Mouse (Mus musculus): ENCODE data around the gene Morn1. TPM values are rescaled to one million over a fixed set of nuclear protein-coding genes. Genes with fewer than 3 reads are reported as not detected.

The Morn1 gene
- total RNA-seq, 2 experiments from 2014 or later = 1.00 to 1.9 TPM

GRCm38 (mm10) chr4:155156734-155157133 is 70.4 kb downstream of the Morn1 start:
- no peak for DNase-seq (ENCODE audit: low spot score)

DNA sequence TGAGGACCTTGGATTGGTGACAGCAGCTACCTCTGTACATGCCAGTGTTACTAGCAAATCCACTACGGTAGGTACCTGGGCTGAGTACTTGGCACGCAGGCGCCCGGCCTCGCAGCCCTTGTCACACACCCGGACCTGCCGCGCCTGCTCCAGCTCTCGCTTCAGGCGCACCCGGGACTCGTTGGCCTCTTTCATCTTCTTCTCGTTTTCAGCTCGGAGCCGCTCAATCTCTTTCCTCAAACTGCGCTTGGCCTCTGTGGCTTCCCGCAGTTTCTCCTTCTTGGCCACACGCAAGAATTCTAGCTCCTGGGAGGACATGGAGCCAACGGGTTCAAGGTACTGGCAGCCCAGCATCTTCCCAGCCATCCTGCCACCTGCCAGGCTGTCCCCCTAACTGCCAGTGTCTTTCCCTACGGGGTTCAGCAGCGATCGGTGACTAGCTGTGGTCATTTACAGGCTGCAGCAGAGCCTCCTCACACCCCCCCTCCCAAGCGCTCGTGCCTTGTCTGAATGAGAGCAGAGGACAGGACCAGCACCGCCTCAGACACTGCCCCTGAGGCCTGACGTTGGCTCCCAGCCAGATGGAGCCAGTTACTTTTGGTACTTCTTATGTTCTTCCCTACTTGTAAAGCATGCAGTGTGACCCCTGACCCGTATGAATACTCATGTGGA is 71.6 kb downstream of the Morn1 start:
- DNase-seq (ENCODE audit: low spot score) = no peak

DNA sequence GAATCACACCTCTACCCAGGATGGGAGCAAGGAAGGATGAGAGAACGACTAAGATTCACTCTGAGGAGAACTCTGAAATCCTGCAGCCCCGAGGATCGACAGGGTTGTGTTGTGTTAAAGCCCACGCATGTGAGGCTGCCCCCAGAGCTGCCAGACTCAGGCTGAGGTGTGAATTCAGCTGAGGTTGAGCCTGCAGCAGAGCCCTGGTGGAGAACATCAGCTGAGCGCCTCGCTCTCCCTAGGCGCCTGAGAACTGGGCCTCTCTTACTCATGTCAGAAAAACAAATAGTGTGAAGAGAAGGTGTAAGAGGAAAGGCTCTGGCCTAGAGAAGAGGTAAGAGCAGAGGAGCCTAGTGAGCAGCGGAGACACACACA is 72.2 kb downstream of the Morn1 start:
- no peak for DNase-seq (ENCODE audit: low spot score)

DNA sequence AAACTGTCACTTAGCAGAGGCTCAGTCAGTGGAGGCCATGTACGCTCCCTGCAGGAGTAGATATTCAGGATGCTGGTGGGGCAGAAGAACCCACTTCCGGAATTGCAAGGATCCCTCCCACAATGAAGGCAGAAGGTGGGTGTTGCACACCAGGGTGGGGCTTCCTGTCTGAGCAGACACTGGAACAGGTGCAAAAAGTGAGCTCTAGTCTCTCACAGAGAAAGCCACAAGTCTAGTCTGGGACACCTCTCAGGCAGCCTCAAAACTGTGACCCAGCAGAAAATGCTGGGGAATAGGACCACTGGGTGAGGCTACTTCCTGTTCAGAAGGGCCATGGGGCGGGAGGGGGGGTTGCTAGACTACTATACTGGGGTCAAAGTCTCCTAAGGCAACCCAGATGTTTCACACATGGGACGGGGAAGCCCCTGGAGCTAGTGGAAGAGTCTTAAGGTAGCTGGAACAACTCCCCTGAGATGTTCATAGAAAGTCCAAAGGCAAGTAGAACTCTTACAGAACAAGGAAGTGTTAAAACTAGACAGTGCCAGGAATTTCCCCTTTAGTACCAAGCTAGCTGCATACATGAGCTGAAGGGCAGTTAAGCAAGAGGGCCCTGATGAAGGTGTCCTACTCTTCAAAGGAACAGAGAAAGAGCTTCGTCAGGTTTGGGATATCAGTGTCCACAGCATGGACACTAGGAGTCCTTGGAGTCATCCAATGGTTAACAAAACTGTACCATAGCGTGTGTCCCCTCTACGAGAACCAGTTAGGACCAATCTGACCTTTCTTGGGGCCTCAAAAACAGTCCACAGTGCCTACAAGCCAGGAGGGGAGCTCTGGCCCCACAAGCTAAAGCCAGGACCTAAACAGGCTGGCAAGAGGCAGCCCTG is 76.3 kb downstream of the Morn1 start:
- DNase-seq (ENCODE audit: low spot score) = no peak

- DNase-seq (ENCODE audit: low spot score) = no peak
Observed at GRCm38 (mm10) chr4:155163320-155163651, 76.9 kb downstream of the Morn1 start.

DNA sequence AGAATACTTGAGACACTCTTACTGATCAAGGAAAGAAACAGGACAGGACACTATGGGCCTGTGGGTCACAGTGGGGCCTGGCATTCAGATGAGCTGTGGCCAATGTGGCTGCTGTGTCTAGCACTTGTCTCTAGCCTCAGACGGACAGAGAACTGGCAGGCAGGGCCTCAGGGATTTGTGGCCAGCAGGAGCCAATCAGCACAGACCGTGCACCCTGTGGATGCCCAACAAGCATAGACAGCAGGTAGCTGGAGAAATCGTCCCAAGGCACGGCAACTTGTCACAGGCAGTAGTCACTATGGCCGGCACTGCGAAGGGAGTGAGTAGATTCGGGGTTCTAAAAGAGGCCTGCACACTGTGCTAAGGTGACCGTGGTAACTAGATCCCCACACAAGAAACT is 77.3 kb downstream of the Morn1 start:
- no peak for DNase-seq (ENCODE audit: low spot score)

DNA sequence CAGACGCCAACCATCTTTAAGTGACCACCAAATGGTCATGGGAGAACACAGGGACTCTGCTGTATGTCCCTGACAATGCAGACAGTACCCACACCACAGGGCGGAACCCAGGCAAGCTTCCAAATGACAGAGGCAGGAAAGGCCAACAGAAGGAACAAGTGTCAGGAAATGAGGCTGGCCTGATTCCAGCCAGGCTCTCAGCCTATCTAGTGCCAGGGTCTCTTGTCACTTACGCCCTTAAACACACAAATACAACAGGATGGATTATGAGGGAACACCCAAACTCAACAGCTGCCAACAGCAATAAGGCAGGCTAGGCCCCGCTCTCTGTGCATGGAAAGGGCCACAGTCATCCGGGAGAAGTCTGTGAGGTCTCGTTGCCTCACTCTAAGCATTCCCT is 78.2 kb downstream of the Morn1 start:
- peak; percentile 65 for DNase-seq (ENCODE audit: low spot score)

- no peak for DNase-seq (ENCODE audit: low spot score)
Observed at GRCm38 (mm10) chr4:155165861-155166260, 79.5 kb downstream of the Morn1 start.

DNA sequence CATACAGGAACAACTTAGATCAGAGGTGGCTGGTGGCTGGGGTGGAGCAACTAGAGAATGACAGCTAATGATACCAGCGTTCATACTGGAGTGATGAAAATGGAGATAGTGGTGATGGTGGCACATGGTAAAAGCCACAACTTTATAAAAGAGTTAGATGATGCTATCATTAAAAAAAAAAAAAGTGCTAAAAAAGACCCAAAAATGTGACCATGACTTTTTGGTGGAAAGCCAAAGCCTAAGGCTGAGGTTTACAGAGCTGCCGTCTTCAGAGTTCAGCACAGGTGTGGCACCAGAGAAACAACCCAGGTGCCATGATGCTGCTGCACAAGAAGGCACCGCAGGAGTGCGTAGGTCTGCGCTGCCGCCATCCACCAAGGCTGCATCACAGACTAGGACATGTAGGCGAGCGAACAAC is 82.5 kb downstream of the Morn1 start:
- no peak for DNase-seq (ENCODE audit: low spot score)

GRCm38 (mm10) chr4:155170614-155171212 is 84.3 kb downstream of the Morn1 start:
- DNase-seq (ENCODE audit: low spot score) = no peak

DNA sequence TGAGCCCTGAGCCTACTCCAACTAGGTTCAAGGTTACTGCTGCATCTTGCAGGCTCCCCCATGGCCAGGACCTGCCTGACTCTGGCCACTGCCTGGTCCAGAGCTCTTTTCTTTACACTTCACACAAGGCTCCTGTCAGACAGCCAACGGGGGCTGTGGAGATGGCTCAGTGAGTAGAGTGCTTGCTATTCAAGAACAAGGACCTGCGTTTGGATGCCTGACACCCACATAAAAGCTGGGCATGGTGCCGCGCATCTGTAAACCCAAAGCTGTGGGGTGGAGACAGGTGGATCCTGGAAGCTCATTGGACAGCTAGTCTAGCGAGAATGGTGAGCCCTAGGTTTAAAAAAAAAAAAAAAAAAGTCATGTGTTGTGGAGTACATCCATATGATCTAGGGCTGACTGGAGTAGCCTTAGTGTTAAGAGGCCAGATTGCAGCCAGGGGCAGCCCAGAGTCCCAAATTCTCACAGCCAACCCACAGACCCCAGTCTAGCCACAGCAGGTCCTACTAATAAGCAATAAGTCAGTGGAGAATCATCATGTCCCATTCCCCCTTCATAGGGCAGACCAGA is 85.7 kb downstream of the Morn1 start:
- DNase-seq (ENCODE audit: low spot score) = no peak

- DNase-seq (ENCODE audit: low spot score) = peak; percentile 94
Observed at GRCm38 (mm10) chr4:155172909-155173821, 86.8 kb downstream of the Morn1 start.

DNA sequence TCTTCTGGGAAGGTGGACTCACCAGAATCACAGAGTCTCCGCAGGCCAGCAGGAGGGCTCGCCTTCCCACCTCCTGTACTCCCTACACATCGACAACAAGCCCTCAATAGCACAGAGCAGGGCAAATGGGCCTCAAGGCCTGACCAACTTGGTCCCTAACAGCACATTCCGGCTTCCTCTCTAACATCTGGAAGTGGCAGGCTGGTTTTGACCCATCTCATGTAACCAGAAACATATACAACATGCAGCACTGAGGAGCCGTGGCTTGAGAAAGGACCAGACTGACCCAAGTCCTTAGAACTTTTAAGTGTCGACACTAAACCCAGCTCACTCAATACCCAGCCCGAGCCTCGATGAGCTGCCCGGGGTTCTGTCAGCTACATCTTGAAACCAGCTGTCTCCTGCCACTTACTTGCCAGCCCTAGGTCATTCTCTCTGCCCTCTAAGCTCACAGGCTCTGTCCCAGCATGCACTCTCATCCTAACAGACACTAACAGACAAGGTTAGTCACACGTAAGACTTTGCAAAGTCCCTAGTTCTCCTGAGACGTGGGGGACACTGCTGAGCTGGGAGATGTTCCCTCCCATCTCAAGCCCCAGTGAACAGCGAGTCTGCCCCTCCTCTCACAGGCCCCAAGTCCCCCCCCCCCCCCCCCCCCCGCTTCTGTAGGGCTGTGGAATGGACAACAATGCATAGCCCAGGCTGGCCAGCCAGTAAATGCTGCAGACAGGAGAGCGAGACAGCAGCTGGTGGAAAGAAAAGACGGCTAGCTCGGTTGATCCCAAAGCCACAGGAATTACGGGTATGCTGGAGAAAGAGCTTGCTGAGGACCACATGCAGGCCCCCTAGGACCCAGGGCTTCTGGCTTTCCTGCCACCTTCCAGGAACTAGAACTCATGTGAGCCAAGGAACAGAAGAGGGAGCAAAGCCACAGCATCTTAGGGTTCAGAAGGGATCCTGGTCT is 87.7 kb downstream of the Morn1 start:
- no peak for DNase-seq (ENCODE audit: low spot score)

- DNase-seq (ENCODE audit: low spot score) = no peak
Observed at GRCm38 (mm10) chr4:155176210-155176609, 89.8 kb downstream of the Morn1 start.

GRCm38 (mm10) chr4:155178274-155178673 is 91.9 kb downstream of the Morn1 start:
- peak; percentile 64 for DNase-seq (ENCODE audit: low spot score)

DNA sequence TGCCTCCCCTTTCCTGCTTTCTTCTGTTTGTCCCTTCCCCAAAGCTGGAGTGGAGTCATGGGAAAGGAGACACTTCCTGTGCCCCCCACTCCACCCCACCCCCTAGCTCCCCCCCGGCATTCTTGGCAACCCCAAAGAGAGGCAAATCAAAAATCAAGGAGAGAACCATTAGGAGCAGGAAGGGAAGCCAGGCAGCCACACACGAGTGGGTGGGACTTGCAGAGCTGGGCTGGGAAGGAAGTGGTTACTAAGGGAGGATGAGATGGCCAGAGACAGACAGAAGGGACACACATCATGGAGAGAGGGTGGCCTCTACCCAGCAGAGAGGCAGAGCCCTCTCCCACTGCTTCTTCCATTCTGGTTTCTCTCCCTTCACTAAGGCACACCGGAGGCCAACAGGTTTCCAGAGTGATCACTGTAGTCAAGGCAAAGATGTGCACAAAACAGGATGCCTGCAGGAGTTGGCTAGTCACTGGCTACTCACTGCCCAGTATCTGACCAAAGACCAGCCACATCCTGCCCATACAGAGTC is 92.7 kb downstream of the Morn1 start:
- DNase-seq (ENCODE audit: low spot score) = no peak

DNA sequence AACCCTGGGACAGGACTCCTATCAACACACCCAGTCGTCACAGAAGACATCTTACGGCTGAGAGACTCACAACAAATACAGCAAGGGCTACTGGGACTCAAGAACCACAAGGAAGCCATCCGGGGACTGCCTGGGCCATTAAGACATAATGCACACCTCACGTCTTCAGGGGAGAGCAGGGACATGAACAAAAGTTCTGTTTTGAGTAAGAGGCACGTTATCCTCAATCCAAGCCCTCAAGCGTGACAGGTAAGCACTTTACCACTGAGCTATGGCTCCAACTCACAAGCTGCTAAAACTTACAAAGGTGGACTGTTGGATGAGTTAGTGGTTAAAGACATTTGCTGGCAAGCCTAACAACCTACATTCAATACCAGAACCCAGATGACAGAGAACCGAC is 96.8 kb downstream of the Morn1 start:
- DNase-seq (ENCODE audit: low spot score) = no peak

DNA sequence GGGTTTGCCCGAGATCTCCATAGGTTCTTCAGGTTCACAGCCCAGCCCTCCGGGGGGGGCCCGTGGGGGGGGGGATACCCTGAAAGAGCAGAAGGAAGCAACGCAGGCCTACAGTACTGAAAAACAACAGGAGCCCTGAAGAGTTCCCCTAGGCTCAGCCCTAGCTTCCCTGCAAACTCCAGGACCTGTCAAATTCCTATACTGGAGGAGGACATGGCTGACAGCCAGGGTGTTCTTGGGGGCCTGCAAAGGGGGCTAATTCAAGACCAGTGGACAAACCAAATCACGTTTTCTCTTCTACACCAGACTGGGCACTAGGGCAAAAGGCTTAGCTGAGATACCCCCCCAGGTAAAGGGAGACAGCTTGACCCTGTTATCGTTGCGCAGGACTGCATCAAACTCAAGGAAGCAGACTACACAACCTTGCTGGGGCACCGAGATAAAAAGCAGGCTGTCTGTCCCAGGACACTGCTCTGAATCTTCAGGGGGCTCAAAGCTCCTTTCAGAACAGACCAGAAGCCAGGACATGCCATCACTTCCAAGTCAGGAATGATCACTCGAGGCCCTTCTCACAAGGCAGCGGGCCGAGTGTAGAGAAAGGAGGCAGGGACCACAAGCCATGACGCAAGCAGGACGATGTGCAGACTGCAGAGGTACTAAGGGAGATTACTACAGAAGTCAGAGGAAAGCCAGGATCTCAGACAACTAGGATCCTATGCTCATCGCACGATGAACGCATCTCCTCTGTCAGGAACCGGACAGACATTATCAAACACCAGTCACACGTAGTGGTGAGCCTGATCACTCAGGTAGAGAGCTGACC is 98.1 kb downstream of the Morn1 start:
- DNase-seq (ENCODE audit: low spot score) = no peak

- DNase-seq (ENCODE audit: low spot score) = no peak
Observed at GRCm38 (mm10) chr4:155185845-155186244, 99.5 kb downstream of the Morn1 start.

Measured in gastrocnemius, adult 18-20 months (tissue).